Mouse (Mus musculus): Measurements from ENCODE around the gene Ap2a2.
A peak's percentile ranks its signal among the peaks of the same experiment; 100 is the strongest.
"Not testable (repeated sequence)": the region's sequence is repeated elsewhere in the genome, so short reads cannot be mapped to it uniquely, and the experiment has no call there.

Gene Ap2a2

GRCm38 (mm10) chr7:141669097-141669496, 107.1 kb downstream of the Ap2a2 start:
- not testable (repeated sequence) for DNase-seq

- DNase-seq, result peak; percentile 34
These were observed 109.0 kb downstream of the Ap2a2 start for GRCm38 (mm10) chr7:141670999-141671398.

- no peak for DNase-seq
These were observed 109.8 kb downstream of the Ap2a2 start for GRCm38 (mm10) chr7:141671626-141672291.

DNA sequence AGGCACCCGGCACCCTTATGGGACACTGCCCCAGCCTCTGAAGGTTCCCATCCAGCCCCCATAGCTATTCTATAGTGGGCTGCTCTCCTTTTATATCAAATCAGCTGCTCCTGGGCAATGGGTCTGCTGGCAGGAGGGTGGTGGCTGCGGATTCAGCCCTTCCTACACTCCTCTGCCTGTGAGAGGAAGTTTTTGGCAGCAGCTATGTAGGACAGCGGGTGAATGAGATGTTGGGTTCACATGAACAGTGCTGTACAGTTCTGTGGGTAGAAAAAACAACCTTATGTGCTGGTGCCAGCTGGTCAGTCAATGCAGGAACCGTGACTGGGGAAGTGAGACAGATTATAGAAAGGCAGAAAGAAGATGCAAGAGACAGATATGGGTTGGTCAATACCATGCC, 116.9 kb downstream of the Ap2a2 start:
- no peak for DNase-seq
